Mouse (Mus musculus): ENCODE results near the gene Cdyl. TPM values are rescaled to one million over a fixed set of nuclear protein-coding genes. Genes with fewer than 3 reads are reported as not detected.

Cdyl gene
- polyA plus RNA-seq, 1 experiment = 10.9 TPM

DNA sequence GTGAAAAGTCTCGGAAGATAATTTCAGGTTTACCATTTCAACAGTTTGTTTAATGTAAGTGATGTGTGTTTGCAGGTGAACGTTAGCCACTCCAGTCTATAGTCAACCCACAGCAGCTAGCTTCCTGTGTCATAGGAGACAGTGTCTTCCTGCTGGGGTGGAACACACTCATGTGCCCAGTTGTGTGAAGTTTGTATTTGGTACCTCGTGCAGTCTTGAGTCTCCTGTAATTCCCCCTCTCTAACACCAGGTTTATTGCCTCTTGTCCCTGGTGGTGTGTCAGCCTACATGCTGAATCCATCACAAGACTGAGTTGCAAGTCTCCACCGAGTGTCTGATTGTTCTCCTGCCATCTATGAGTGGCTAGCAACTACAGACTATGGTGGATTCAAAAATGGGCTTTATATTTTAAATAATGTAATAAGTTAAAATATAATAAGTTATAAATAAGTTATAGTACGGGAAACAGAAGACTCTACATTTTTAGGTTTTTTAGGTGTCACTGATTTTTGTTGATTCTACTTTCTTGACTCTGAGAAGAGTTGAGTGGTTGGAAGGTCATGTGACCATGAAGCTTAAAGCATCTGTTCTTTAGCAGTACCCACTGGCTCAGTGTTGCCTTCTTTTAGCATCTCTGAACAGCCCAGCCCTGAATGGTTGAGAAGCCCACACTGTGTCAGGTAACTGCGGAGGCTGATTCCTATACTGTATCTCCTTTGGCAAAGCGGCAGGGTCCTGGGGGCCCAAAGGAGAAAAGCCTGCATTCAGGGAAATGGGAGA is 153.9 kb downstream of the Cdyl start:
- Histone ChIP-seq H3K36me3 (ENCODE audit: control insufficient read depth, insufficient read depth) (peaks cover 10% of the 10 kb centered on the region), H3K27me3 (ENCODE audit: control insufficient read depth, insufficient read depth, insufficient read length) (no peaks in the 10 kb centered on the region), H3ac (ENCODE audit: control insufficient read depth, insufficient read length) (no peak overlapping the region), H3K4me2 (ENCODE audit: low read depth) (no peak overlapping the region), H3K79me2 (ENCODE audit: control insufficient read depth, insufficient read depth) (peaks cover 20% of the 10 kb centered on the region), H3K4me3 (no peak overlapping the region)
- no peak for TF ChIP-seq MYOD1 (IDR thresholded peaks at IDR 0.05; ENCODE audit: control insufficient read depth in 1 of 3, insufficient read length in 2 of 3, low read depth in 2 of 3)
- TF ChIP-seq TCF3 (IDR thresholded peaks at IDR 0.05; ENCODE audit: insufficient read length, low read depth) = no peak
- no peak for TF ChIP-seq TCF12 (IDR thresholded peaks at IDR 0.05; ENCODE audit: insufficient read depth, poor library complexity, severe bottlenecking)
- TF ChIP-seq POLR2A (IDR thresholded peaks at IDR 0.05; ENCODE audit: insufficient read length, low read depth) = no peak
- no peak for TF ChIP-seq USF1 (IDR thresholded peaks at IDR 0.05; ENCODE audit: low read depth)
- no peak for TF ChIP-seq SRF (IDR thresholded peaks at IDR 0.05; ENCODE audit: control insufficient read depth, insufficient read length, low read depth)
- no peak for TF ChIP-seq E2F4 (IDR thresholded peaks at IDR 0.05; ENCODE audit: insufficient read depth)
- TF ChIP-seq REST (IDR thresholded peaks at IDR 0.05; ENCODE audit: insufficient read depth, insufficient read length) = no peak
- no peak for TF ChIP-seq MYOG (IDR thresholded peaks at IDR 0.05; ENCODE audit: control insufficient read depth in 1 of 3, insufficient read depth in 1 of 3, insufficient read length in 2 of 3, low read depth in 2 of 3)
- no peak for TF ChIP-seq CEBPB (IDR thresholded peaks at IDR 0.05; ENCODE audit: insufficient read depth, poor library complexity, severe bottlenecking)
- no peak for TF ChIP-seq MAX (IDR thresholded peaks at IDR 0.05; ENCODE audit: low read depth)
- no peak for TF ChIP-seq POLR2AphosphoS2 (IDR thresholded peaks at IDR 0.05; ENCODE audit: insufficient read length, low read depth)

GRCm38 (mm10) chr13:35815205-35815726 is 155.6 kb downstream of the Cdyl start:
- no peak overlapping the region for H3ac ChIP-seq (ENCODE audit: control insufficient read depth, insufficient read length)
- H3K4me3 ChIP-seq = no peak overlapping the region
- H3K27me3 ChIP-seq (ENCODE audit: control insufficient read depth, insufficient read depth, insufficient read length) = no peaks in the 10 kb centered on the region
- peaks cover 10% of the 10 kb centered on the region for H3K79me2 ChIP-seq (ENCODE audit: control insufficient read depth, insufficient read depth)
- peaks cover 18% of the 10 kb centered on the region for H3K36me3 ChIP-seq (ENCODE audit: control insufficient read depth, insufficient read depth)
- no peak overlapping the region for H3K4me2 ChIP-seq (ENCODE audit: low read depth)
- TF ChIP-seq E2F4 (IDR thresholded peaks at IDR 0.05; ENCODE audit: insufficient read depth) (no peak), POLR2A (IDR thresholded peaks at IDR 0.05; ENCODE audit: insufficient read length, low read depth) (no peak), USF1 (IDR thresholded peaks at IDR 0.05; ENCODE audit: low read depth) (no peak), TCF3 (IDR thresholded peaks at IDR 0.05; ENCODE audit: insufficient read length, low read depth) (no peak), CEBPB (IDR thresholded peaks at IDR 0.05; ENCODE audit: insufficient read depth, poor library complexity, severe bottlenecking) (no peak), POLR2AphosphoS2 (IDR thresholded peaks at IDR 0.05; ENCODE audit: insufficient read length, low read depth) (no peak), SRF (IDR thresholded peaks at IDR 0.05; ENCODE audit: control insufficient read depth, insufficient read length, low read depth) (no peak), MYOD1 (IDR thresholded peaks at IDR 0.05; ENCODE audit: control insufficient read depth in 1 of 3, insufficient read length in 2 of 3, low read depth in 2 of 3) (no peak), MAX (IDR thresholded peaks at IDR 0.05; ENCODE audit: low read depth) (no peak), TCF12 (IDR thresholded peaks at IDR 0.05; ENCODE audit: insufficient read depth, poor library complexity, severe bottlenecking) (no peak)

GRCm38 (mm10) chr13:35815782-35816368 is 156.2 kb downstream of the Cdyl start:
- Histone ChIP-seq H3K36me3 (ENCODE audit: control insufficient read depth, insufficient read depth) (peaks cover 18% of the 10 kb centered on the region), H3K27me3 (ENCODE audit: control insufficient read depth, insufficient read depth, insufficient read length) (no peaks in the 10 kb centered on the region), H3K79me2 (ENCODE audit: control insufficient read depth, insufficient read depth) (peaks cover 10% of the 10 kb centered on the region), H3K4me3 (no peak overlapping the region), H3K4me2 (ENCODE audit: low read depth) (no peak overlapping the region), H3ac (ENCODE audit: control insufficient read depth, insufficient read length) (no peak overlapping the region)
- TF ChIP-seq E2F4 (IDR thresholded peaks at IDR 0.05; ENCODE audit: insufficient read depth) (no peak), MYOD1 (IDR thresholded peaks at IDR 0.05; ENCODE audit: control insufficient read depth in 1 of 3, insufficient read length in 2 of 3, low read depth in 2 of 3) (no peak), SRF (IDR thresholded peaks at IDR 0.05; ENCODE audit: control insufficient read depth, insufficient read length, low read depth) (no peak), POLR2A (IDR thresholded peaks at IDR 0.05; ENCODE audit: insufficient read length, low read depth) (no peak), CEBPB (IDR thresholded peaks at IDR 0.05; ENCODE audit: insufficient read depth, poor library complexity, severe bottlenecking) (no peak), REST (IDR thresholded peaks at IDR 0.05; ENCODE audit: insufficient read depth, insufficient read length) (no peak), TCF12 (IDR thresholded peaks at IDR 0.05; ENCODE audit: insufficient read depth, poor library complexity, severe bottlenecking) (no peak), MAX (IDR thresholded peaks at IDR 0.05; ENCODE audit: low read depth) (no peak), TCF3 (IDR thresholded peaks at IDR 0.05; ENCODE audit: insufficient read length, low read depth) (no peak), POLR2AphosphoS2 (IDR thresholded peaks at IDR 0.05; ENCODE audit: insufficient read length, low read depth) (no peak), MYOG (IDR thresholded peaks at IDR 0.05; ENCODE audit: control insufficient read depth in 1 of 3, insufficient read depth in 1 of 3, insufficient read length in 2 of 3, low read depth in 2 of 3) (no peak), USF1 (IDR thresholded peaks at IDR 0.05; ENCODE audit: low read depth) (no peak)

- no peak overlapping the region for H3K4me3 ChIP-seq
- H3K4me2 ChIP-seq (ENCODE audit: low read depth) = no peak overlapping the region
- H3K36me3 ChIP-seq (ENCODE audit: control insufficient read depth, insufficient read depth) = peaks cover 18% of the 10 kb centered on the region
- TF ChIP-seq CEBPB (IDR thresholded peaks at IDR 0.05; ENCODE audit: insufficient read depth, poor library complexity, severe bottlenecking) = no peak
- no peak for TF ChIP-seq MYOD1 (IDR thresholded peaks at IDR 0.05; ENCODE audit: control insufficient read depth in 1 of 3, insufficient read length in 2 of 3, low read depth in 2 of 3)
- TF ChIP-seq REST (IDR thresholded peaks at IDR 0.05; ENCODE audit: insufficient read depth, insufficient read length) = no peak
- TF ChIP-seq USF1 (IDR thresholded peaks at IDR 0.05; ENCODE audit: low read depth) = no peak
- no peak for TF ChIP-seq POLR2AphosphoS2 (IDR thresholded peaks at IDR 0.05; ENCODE audit: insufficient read length, low read depth)
- no peak for TF ChIP-seq MYOG (IDR thresholded peaks at IDR 0.05; ENCODE audit: control insufficient read depth in 1 of 3, insufficient read depth in 1 of 3, insufficient read length in 2 of 3, low read depth in 2 of 3)
- no peak for TF ChIP-seq MAX (IDR thresholded peaks at IDR 0.05; ENCODE audit: low read depth)
- TF ChIP-seq SRF (IDR thresholded peaks at IDR 0.05; ENCODE audit: control insufficient read depth, insufficient read length, low read depth) = no peak
- TF ChIP-seq TCF12 (IDR thresholded peaks at IDR 0.05; ENCODE audit: insufficient read depth, poor library complexity, severe bottlenecking) = no peak
- TF ChIP-seq POLR2A (IDR thresholded peaks at IDR 0.05; ENCODE audit: insufficient read length, low read depth) = no peak
- no peak for TF ChIP-seq E2F4 (IDR thresholded peaks at IDR 0.05; ENCODE audit: insufficient read depth)
- TF ChIP-seq TCF3 (IDR thresholded peaks at IDR 0.05; ENCODE audit: insufficient read length, low read depth) = no peak
- peaks cover 10% of the 10 kb centered on the region for H3K79me2 ChIP-seq (ENCODE audit: control insufficient read depth, insufficient read depth)
- H3K27me3 ChIP-seq (ENCODE audit: control insufficient read depth, insufficient read depth, insufficient read length) = no peaks in the 10 kb centered on the region
- H3ac ChIP-seq (ENCODE audit: control insufficient read depth, insufficient read length) = no peak overlapping the region
These were observed 158.0 kb downstream of the Cdyl start for GRCm38 (mm10) chr13:35817626-35818025.
